Mouse (Mus musculus) G1E (cell line): Measurements from ENCODE around the gene Ugt1a1. TPM values are rescaled to one million over a fixed set of nuclear protein-coding genes. Genes with fewer than 3 reads are reported as not detected.

Experiments
- ATAC-seq: 2 replicates; pipeline ENCODE4 v1.8.0; 2016; ENCODE audit warnings: mild to moderate bottlenecking; ENCODE audit not compliant: insufficient number of reproducible peaks, poor library complexity, low FRiP score, severe bottlenecking; ENCODE audit errors: extremely low read depth
- DNase-seq: peaks from one replicate; pipeline ENCODE4 v3.0.0; 2012; ENCODE audit warnings: low spot score
- H3K27me3 ChIP-seq: 2 replicates; pipeline ENCODE4 v1.6.1; 2012; ENCODE audit warnings: mild to moderate bottlenecking, low read length, inconsistent platforms; ENCODE audit not compliant: insufficient read depth
- H3K36me3 ChIP-seq: replicated peaks from 2 replicates; pipeline ENCODE3; 2012; ENCODE audit warnings: mild to moderate bottlenecking, inconsistent platforms
- H3K4me1 ChIP-seq: 2 replicates; pipeline ENCODE4 v1.6.1; 2012; ENCODE audit warnings: low read depth, low read length, inconsistent platforms, mixed read lengths; ENCODE audit not compliant: insufficient read depth
- H3K4me3 ChIP-seq: 2 replicates; pipeline ENCODE4 v1.5.1; 2012; ENCODE audit warnings: low read depth, mild to moderate bottlenecking, inconsistent platforms, low read length, moderate library complexity, mixed read lengths
- H3K9me3 ChIP-seq: replicated peaks from 2 replicates; pipeline ENCODE4 v1.6.1; 2012; ENCODE audit warnings: inconsistent platforms
- CTCF ChIP-seq: IDR thresholded peaks from 2 replicates; pipeline ENCODE4 v1.5.1; 2012; ENCODE audit warnings: low read depth, low read length, inconsistent platforms, mixed read lengths
- GATA1 ChIP-seq: IDR thresholded peaks from 2 replicates; pipeline ENCODE4 v1.6.1; 2012; ENCODE audit warnings: borderline replicate concordance, low read length, inconsistent platforms, mixed read lengths
- GATA2 ChIP-seq: IDR thresholded peaks from 2 replicates; pipeline ENCODE4 v1.6.1; 2012; ENCODE audit warnings: low read depth, low read length, inconsistent platforms, borderline replicate concordance
- POLR2AphosphoS5 ChIP-seq: IDR thresholded peaks from 2 replicates; pipeline ENCODE4 v1.6.1; 2012; ENCODE audit warnings: low read depth, low read length, inconsistent platforms; ENCODE audit not compliant: insufficient replicate concordance
- TAL1 ChIP-seq: conservative IDR thresholded peaks from 2 replicates; pipeline ENCODE4 v1.6.1; 2012; ENCODE audit warnings: low read depth, low read length, inconsistent platforms, mixed read lengths
- polyA plus RNA-seq: library from polyadenylated mRNA; stranded (reverse); fragments of >175 nt; gene quantifications from 2 replicates; pipeline ENCODE4 v1.2.3, GENCODE M21; 2012
- total RNA-seq, 2 experiments: library from RNA; stranded (forward) in 1 of 2; stranded (reverse) in 1 of 2; fragments of 200-1000 nt in 1 of 2; fragments of >200 nt in 1 of 2; fragmentation: Nextera tagmentation in 1 of 2; gene quantifications; 2 replicates each; pipeline ENCODE4 v1.2.3; 2014 to 2017

The Ugt1a1 gene
- total and polyA plus RNA-seq, 3 experiments: 0.22 TPM; not detected in 2

DNA sequence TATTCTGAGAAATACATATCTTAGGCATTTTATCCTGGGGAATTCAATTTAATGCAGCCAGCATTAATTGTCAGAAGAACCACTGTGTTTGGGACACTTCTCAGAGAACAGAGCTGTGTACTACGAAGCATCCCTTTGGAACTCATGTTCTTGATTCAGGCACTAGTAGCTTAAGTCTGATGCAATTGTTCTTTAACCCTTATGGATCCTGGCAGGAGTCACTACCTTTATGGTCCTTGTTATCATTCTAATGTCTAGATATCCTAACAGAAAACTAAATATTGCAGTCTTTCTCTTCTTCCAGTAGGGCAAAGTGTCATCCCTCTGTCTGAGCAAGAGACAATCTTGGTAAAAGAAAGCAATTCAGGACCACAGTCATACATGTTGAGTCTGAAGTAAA is 1.3 kb downstream of the Ugt1a1 start:
- DNase-seq (no peak), ATAC-seq (no peak)
- TF ChIP-seq CTCF: no peak
- TF ChIP-seq GATA1: no peak
- TF ChIP-seq GATA2: no peak
- no peak for TF ChIP-seq TAL1
- TF ChIP-seq POLR2AphosphoS5: no peak
- H3K27me3 ChIP-seq: no peaks in the 10 kb centered on the region
- no peak overlapping the region for H3K4me3 ChIP-seq
- H3K9me3 ChIP-seq: no peaks in the 10 kb centered on the region
- no peaks in the 10 kb centered on the region for H3K36me3 ChIP-seq
- H3K4me1 ChIP-seq: no peaks in the 10 kb centered on the region

DNA sequence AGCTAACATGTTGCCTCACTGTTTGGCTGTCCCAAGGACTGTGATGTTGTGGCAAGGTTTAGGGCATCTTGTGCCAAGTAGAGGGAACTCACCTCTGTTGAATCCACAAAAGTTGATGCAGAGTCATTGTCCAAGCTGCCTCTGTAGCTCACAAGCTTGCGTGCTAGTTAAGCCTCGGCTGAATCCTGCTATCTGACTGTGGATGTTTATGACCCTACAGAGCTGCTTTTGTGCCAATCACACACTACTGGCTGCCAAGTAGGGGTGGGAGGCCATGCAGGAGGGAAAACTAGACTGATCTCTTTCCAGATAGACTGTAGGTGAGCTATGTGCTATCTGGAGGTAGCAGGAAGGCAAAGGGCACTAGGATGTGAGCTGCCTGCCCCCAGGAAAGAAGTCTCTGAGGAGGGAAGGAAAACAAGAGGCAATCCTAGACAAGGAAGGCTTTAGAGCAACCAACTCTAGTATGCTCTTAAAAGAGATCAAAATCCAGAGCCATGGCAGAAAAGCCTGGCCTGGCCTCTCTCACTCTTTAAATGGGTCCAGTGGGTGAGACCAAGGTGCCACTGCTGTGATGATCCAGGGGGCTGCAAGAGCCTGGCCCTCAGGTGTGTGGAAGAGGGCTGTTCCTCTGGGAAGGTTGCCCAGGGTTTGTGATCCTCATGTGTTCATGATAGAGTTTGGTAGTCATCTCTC is 2.2 kb downstream of the Ugt1a1 start:
- Histone ChIP-seq H3K27me3 (no peaks in the 10 kb centered on the region), H3K4me1 (no peaks in the 10 kb centered on the region), H3K4me3 (no peak overlapping the region), H3K36me3 (no peaks in the 10 kb centered on the region), H3K9me3 (no peaks in the 10 kb centered on the region)
- TF ChIP-seq TAL1 (no peak), GATA2 (no peak), GATA1 (0 out of 2 replicates have a peak, but pooled peaks have one; percentile 59), POLR2AphosphoS5 (0 out of 2 replicates have a peak, but pooled peaks have one; percentile 18), CTCF (no peak)
- DNase-seq (no peak), ATAC-seq (no peak)

DNA sequence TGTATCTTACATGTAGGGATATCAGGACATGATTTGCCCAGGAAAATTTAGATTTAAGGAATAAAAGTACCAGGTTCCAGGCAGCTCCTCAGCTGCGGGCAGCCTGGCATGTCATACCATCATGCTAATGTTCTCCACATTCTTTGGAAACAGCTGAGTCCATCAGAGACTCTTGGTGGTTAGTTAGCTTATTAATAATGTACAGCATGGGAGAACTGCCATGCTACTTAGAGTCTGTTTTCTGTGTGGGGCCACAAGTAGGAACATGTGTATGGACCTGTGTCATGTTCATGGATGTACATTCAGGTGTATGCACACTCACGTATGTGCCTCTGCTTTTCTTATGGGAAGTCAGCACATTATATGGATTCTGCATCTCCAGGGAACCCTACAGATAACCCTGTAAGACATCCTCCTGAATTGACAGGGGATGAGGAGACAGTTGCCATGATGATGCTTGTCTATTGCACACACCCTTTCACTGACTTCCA is 2.7 kb downstream of the Ugt1a1 start:
- 0 out of 2 replicates have a peak, but pooled peaks have one; percentile 18 for TF ChIP-seq CTCF
- no peak for TF ChIP-seq GATA2
- no peak for TF ChIP-seq GATA1
- TF ChIP-seq POLR2AphosphoS5: no peak
- TF ChIP-seq TAL1: no peak

DNA sequence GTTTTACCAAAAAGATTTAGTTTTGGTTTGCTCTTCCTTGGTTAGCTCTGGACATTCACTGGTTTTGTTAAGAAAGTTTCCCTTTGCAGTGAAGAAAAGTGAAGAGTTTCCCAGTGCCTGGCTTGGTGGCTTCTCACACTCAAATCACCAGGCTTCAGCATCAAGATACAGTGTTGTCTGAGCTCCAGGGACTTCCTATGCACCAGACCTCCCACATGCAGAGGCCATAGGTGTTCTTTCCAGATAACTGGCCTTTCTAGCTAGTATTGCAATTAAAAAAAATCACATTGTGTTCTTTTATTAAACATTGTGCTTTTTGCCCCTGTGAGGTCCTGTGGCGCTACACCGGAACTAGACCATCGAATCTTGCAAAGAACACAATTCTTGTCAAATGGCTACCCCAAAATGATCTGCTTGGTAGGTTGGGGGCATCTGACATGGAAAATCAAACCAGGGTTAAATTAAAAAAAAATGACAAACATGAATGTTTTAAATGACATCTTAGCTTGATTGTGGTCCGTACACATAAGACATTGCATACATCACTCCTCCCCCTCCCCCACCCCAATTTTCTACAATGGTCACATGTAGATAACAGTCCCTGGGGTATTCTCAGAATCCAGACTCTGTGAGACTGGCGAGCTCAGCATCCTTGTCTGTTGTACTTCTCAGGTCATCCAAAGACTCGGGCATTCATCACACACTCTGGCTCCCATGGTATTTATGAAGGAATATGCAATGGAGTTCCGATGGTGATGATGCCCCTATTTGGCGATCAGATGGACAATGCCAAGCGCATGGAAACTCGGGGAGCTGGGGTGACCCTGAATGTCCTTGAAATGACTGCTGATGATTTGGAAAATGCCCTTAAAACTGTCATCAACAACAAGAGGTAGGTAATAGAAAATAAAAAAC is 4.0 kb downstream of the Ugt1a1 start:
- Histone ChIP-seq H3K27me3 (no peaks in the 10 kb centered on the region), H3K36me3 (no peaks in the 10 kb centered on the region), H3K4me1 (no peaks in the 10 kb centered on the region), H3K4me3 (no peak overlapping the region), H3K9me3 (no peaks in the 10 kb centered on the region)
- no peak for DNase-seq
- TF ChIP-seq TAL1 (no peak), POLR2AphosphoS5 (no peak), GATA1 (no peak), CTCF (no peak), GATA2 (no peak)
- no peak for ATAC-seq

More for the DNA sequence above, 2.7 kb downstream of the Ugt1a1 start:
- H3K27me3 ChIP-seq: no peaks in the 10 kb centered on the region
- H3K4me1 ChIP-seq: no peaks in the 10 kb centered on the region
- DNase-seq (no peak), ATAC-seq (no peak)
- H3K9me3 ChIP-seq: no peaks in the 10 kb centered on the region
- H3K4me3 ChIP-seq: no peak overlapping the region
- H3K36me3 ChIP-seq: no peaks in the 10 kb centered on the region

GRCm38 (mm10) chr1:88216551-88216950 is 4.8 kb downstream of the Ugt1a1 start:
- H3K36me3 ChIP-seq: no peaks in the 10 kb centered on the region
- no peak overlapping the region for H3K4me3 ChIP-seq
- ATAC-seq (no peak), DNase-seq (no peak)
- no peaks in the 10 kb centered on the region for H3K4me1 ChIP-seq
- H3K9me3 ChIP-seq: no peaks in the 10 kb centered on the region
- no peaks in the 10 kb centered on the region for H3K27me3 ChIP-seq
- TF ChIP-seq POLR2AphosphoS5 (no peak), TAL1 (no peak), GATA2 (no peak), CTCF (no peak), GATA1 (no peak)

GRCm38 (mm10) chr1:88217144-88217543 is 5.4 kb downstream of the Ugt1a1 start:
- TF ChIP-seq CTCF: 0 out of 2 replicates have a peak, but pooled peaks have one; percentile 13
- no peak for TF ChIP-seq GATA2
- H3K4me3 ChIP-seq: no peak overlapping the region
- no peaks in the 10 kb centered on the region for H3K4me1 ChIP-seq
- no peak for DNase-seq
- no peaks in the 10 kb centered on the region for H3K27me3 ChIP-seq
- H3K36me3 ChIP-seq: no peaks in the 10 kb centered on the region
- H3K9me3 ChIP-seq: no peaks in the 10 kb centered on the region
- no peak for ATAC-seq
